Mouse (Mus musculus) intestine, embryonic 15.5 days (tissue): Measurements from ENCODE around the gene Phrf1. TPM values are rescaled to one million over a fixed set of nuclear protein-coding genes. Genes with fewer than 3 reads are reported as not detected.

ENCODE experiments used
- ATAC-seq: fragments of 200-750 bp; cut with Nextera tagmentation; 2 replicates; pipeline ENCODE4 v1.8.0; 2017; ENCODE audit warnings: moderate TSS enrichment, moderate library complexity
- H3K27ac ChIP-seq: fragments of 300-500 bp; sonication (generic); 2 replicates; pipeline ENCODE4 v1.5.1; 2015; ENCODE audit warnings: mild to moderate bottlenecking, inconsistent platforms
- H3K27me3 ChIP-seq: fragments of 300-500 bp; sonication (generic); replicated peaks from 2 replicates; pipeline ENCODE4 v1.6.1; 2015; ENCODE audit warnings: inconsistent platforms
- H3K36me3 ChIP-seq: fragments of 300-500 bp; sonication (generic); 2 replicates; pipeline ENCODE4 v1.6.1; 2015; ENCODE audit warnings: inconsistent platforms
- H3K4me1 ChIP-seq: fragments of 300-500 bp; sonication (generic); replicated peaks from 2 replicates; pipeline ENCODE4 v1.6.1; 2015; ENCODE audit warnings: inconsistent platforms
- H3K4me2 ChIP-seq: fragments of 300-500 bp; sonication (generic); replicated peaks from 2 replicates; pipeline ENCODE4 v1.6.1; 2015; ENCODE audit warnings: mild to moderate bottlenecking, inconsistent platforms
- H3K4me3 ChIP-seq: fragments of 300-500 bp; sonication (generic); replicated peaks from 2 replicates; pipeline ENCODE4 v1.5.1; 2015; ENCODE audit warnings: inconsistent platforms
- H3K9ac ChIP-seq: fragments of 300-500 bp; sonication (generic); 2 replicates; pipeline ENCODE4 v1.6.1; 2015; ENCODE audit warnings: inconsistent platforms
- H3K9me3 ChIP-seq: fragments of 300-500 bp; sonication (generic); 2 replicates; pipeline ENCODE4 v1.6.1; 2016; ENCODE audit warnings: inconsistent platforms
- WGBS: fragments of 180-500 bp; shearing (Covaris S2); methylation state at CpG from one replicate; pipeline ENCODE4 v1.1.7; 2015; 5-methylcytosine and 5-hydroxymethylcytosine counted together
- polyA plus RNA-seq: library from polyadenylated mRNA; unstranded; fragments of >200 nt; fragmentation: Nextera tagmentation; extraction: Ambion mirVana; gene quantifications from 2 replicates; pipeline ENCODE4 v1.2.1, GENCODE M21; 2015

The Phrf1 gene
- polyA plus RNA-seq, 1 experiment from 2014 or later, result 61.9 TPM

- H3K4me2 ChIP-seq, result peak within 1 kb of the TSS; percentile 92
- H3K27me3 ChIP-seq, result no peaks in the 10 kb centered on the region
- under 1% methylated on average over 41 of the region's 41 CpGs for WGBS
- H3K4me1 ChIP-seq, result peaks cover 58% of the 10 kb centered on the region
- peak within 1 kb of the TSS; percentile 97 for H3K27ac ChIP-seq
- peak; percentile 93 for ATAC-seq
- peak within 1 kb of the TSS; percentile 71 for H3K4me3 ChIP-seq
- H3K36me3 ChIP-seq, result peaks cover 4% of the 10 kb centered on the region; the same call in 1 of the 2 replicates
- H3K9ac ChIP-seq, result peak within 1 kb of the TSS; percentile 66
- H3K9me3 ChIP-seq, result no peaks in the 10 kb centered on the region
These were observed 13.3 kb upstream of the Phrf1 start, which contains the start of gene Rassf7 for GRCm38 (mm10) chr7:141215101-141215879. TSS of gene Rassf7 (plus strand) at chr7:141215860.

- Histone ChIP-seq H3K4me3 (peak overlapping the region; percentile 71), H3K27me3 (no peaks in the 10 kb centered on the region), H3K4me2 (peak overlapping the region; percentile 92), H3K9me3 (no peaks in the 10 kb centered on the region), H3K9ac (peak overlapping the region; percentile 66), H3K4me1 (peaks cover 58% of the 10 kb centered on the region), H3K36me3 (peaks cover 4% of the 10 kb centered on the region; the same call in 1 of the 2 replicates), H3K27ac (peak overlapping the region; percentile 97)
- ATAC-seq, result peak; percentile 76
- WGBS, result under 1% methylated on average over 42 of the region's 42 CpGs
These were observed 12.5 kb upstream of the Phrf1 start for GRCm38 (mm10) chr7:141215880-141216733.

- Histone ChIP-seq H3K27ac (peak overlapping the region; percentile 70), H3K4me2 (peak overlapping the region; percentile 92), H3K4me3 (peak overlapping the region; percentile 71), H3K36me3 (peaks cover 4% of the 10 kb centered on the region; the same call in 1 of the 2 replicates), H3K27me3 (no peaks in the 10 kb centered on the region), H3K9ac (peak overlapping the region; percentile 66), H3K9me3 (no peaks in the 10 kb centered on the region), H3K4me1 (peaks cover 57% of the 10 kb centered on the region)
- WGBS, result 71% methylated on average over 11 of the region's 11 CpGs
- no peak for ATAC-seq
These were observed 11.7 kb upstream of the Phrf1 start for GRCm38 (mm10) chr7:141216894-141217293.

GRCm38 (mm10) chr7:141217343-141218013, 11.1 kb upstream of the Phrf1 start:
- Histone ChIP-seq H3K36me3 (peaks cover 4% of the 10 kb centered on the region; the same call in 1 of the 2 replicates), H3K4me2 (peak overlapping the region; percentile 92), H3K9me3 (no peaks in the 10 kb centered on the region), H3K4me1 (peaks cover 62% of the 10 kb centered on the region), H3K4me3 (peak overlapping the region; percentile 71), H3K9ac (peak overlapping the region; percentile 66), H3K27ac (peak overlapping the region; percentile 70), H3K27me3 (no peaks in the 10 kb centered on the region)
- no peak for ATAC-seq
- 86% methylated on average over 17 of the region's 17 CpGs for WGBS

GRCm38 (mm10) chr7:141218141-141218540, 10.4 kb upstream of the Phrf1 start:
- Histone ChIP-seq H3K4me3 (peak overlapping the region; percentile 71), H3K9ac (peak overlapping the region; percentile 34; the same call in 1 of the 2 replicates)
- WGBS, result 64% methylated on average over 3 of the region's 3 CpGs

GRCm38 (mm10) chr7:141218557-141219133, 9.9 kb upstream of the Phrf1 start:
- H3K9ac ChIP-seq, result peak overlapping the region; percentile 26; the same call in 1 of the 2 replicates
- no peaks in the 10 kb centered on the region for H3K9me3 ChIP-seq
- peak overlapping the region; percentile 71 for H3K4me3 ChIP-seq
- H3K36me3 ChIP-seq, result peaks cover 4% of the 10 kb centered on the region; the same call in 1 of the 2 replicates
- H3K27me3 ChIP-seq, result no peaks in the 10 kb centered on the region
- peaks cover 66% of the 10 kb centered on the region for H3K4me1 ChIP-seq
- no peak for ATAC-seq
- H3K4me2 ChIP-seq, result peak overlapping the region; percentile 92
- WGBS, result 68% methylated on average over 5 of the region's 5 CpGs
- H3K27ac ChIP-seq, result peak overlapping the region; percentile 27; the same call in 1 of the 2 replicates

More at GRCm38 (mm10) chr7:141218141-141218540, 10.4 kb upstream of the Phrf1 start:
- Histone ChIP-seq H3K27ac (peak overlapping the region; percentile 27; the same call in 1 of the 2 replicates), H3K4me2 (peak overlapping the region; percentile 92), H3K9me3 (no peaks in the 10 kb centered on the region), H3K36me3 (peaks cover 4% of the 10 kb centered on the region; the same call in 1 of the 2 replicates), H3K27me3 (no peaks in the 10 kb centered on the region), H3K4me1 (peaks cover 69% of the 10 kb centered on the region)
- ATAC-seq, result no peak

GRCm38 (mm10) chr7:141219558-141220099, 9.0 kb upstream of the Phrf1 start:
- Histone ChIP-seq H3K4me2 (peak overlapping the region; percentile 83), H3K4me3 (no peak overlapping the region), H3K36me3 (peaks cover 4% of the 10 kb centered on the region; the same call in 1 of the 2 replicates), H3K9ac (peak overlapping the region; percentile 2; the same call in 1 of the 2 replicates), H3K4me1 (peaks cover 62% of the 10 kb centered on the region), H3K27me3 (no peaks in the 10 kb centered on the region), H3K9me3 (no peaks in the 10 kb centered on the region), H3K27ac (no peak overlapping the region)
- no peak for ATAC-seq
- 94% methylated on average over 1 of the region's 1 CpGs for WGBS

GRCm38 (mm10) chr7:141220377-141220776, 8.2 kb upstream of the Phrf1 start:
- peak overlapping the region; percentile 64 for H3K4me3 ChIP-seq
- peak overlapping the region; percentile 83 for H3K4me2 ChIP-seq
- peak overlapping the region; percentile 82; the same call in 1 of the 2 replicates for H3K27ac ChIP-seq
- peaks cover 58% of the 10 kb centered on the region for H3K4me1 ChIP-seq
- peak overlapping the region; percentile 85; the same call in 1 of the 2 replicates for H3K9ac ChIP-seq
- H3K9me3 ChIP-seq, result no peaks in the 10 kb centered on the region
- H3K36me3 ChIP-seq, result peaks cover 4% of the 10 kb centered on the region; the same call in 1 of the 2 replicates
- no peaks in the 10 kb centered on the region for H3K27me3 ChIP-seq
- 70% methylated on average over 1 of the region's 1 CpGs for WGBS
- ATAC-seq, result no peak

- Histone ChIP-seq H3K9ac (peak overlapping the region; percentile 85), H3K36me3 (peaks cover 4% of the 10 kb centered on the region; the same call in 1 of the 2 replicates), H3K4me1 (peaks cover 54% of the 10 kb centered on the region), H3K9me3 (no peaks in the 10 kb centered on the region), H3K4me3 (peak overlapping the region; percentile 64), H3K27me3 (no peaks in the 10 kb centered on the region), H3K27ac (peak overlapping the region; percentile 91), H3K4me2 (peak overlapping the region; percentile 83)
- WGBS, result 3% methylated on average over 44 of the region's 44 CpGs
- peak; percentile 97 for ATAC-seq
These were observed 7.1 kb upstream of the Phrf1 start for GRCm38 (mm10) chr7:141221249-141222125.

GRCm38 (mm10) chr7:141222126-141222467, 6.5 kb upstream of the Phrf1 start:
- no peaks in the 10 kb centered on the region for H3K27me3 ChIP-seq
- peak overlapping the region; percentile 91 for H3K27ac ChIP-seq
- WGBS, result 10% methylated on average over 8 of the region's 8 CpGs
- H3K4me1 ChIP-seq, result peaks cover 49% of the 10 kb centered on the region
- H3K9ac ChIP-seq, result peak overlapping the region; percentile 17
- no peaks in the 10 kb centered on the region for H3K9me3 ChIP-seq
- peak overlapping the region; percentile 64 for H3K4me3 ChIP-seq
- ATAC-seq, result no peak
- peaks cover 4% of the 10 kb centered on the region; the same call in 1 of the 2 replicates for H3K36me3 ChIP-seq
- peak overlapping the region; percentile 83 for H3K4me2 ChIP-seq
